7 mouse cellular contexts compared by ENCODE assay signal in genomic region chr17:47501531-47501930, GRCm38 (mm10). TPM values are rescaled to one million over a fixed set of nuclear protein-coding genes. Genes with fewer than 3 reads are reported as not detected.
DNase-seq lines count a peak whose midpoint lies in the region; ATAC-seq lines count a peak whose summit lies in the region.

No protein-coding gene starts in this region.

- no peak for DNase-seq in neural tube, embryonic 11.5 days (ENCODE audit: low spot score)
- no peak for DNase-seq in neural tube, embryonic 10.5 days (ENCODE audit: extremely low spot score, low spot score)
- no peak for DNase-seq in limb, embryonic 11.5 days (ENCODE audit: low spot score)
- DNase-seq in adrenal gland, postnatal 36 days, result no peak
- no peak for DNase-seq in left cerebral cortex, adult 11 months (ENCODE audit: low spot score)

- H3K9ac ChIP-seq in neural tube, embryonic 11.5 days (ENCODE audit: low read length), result peak overlapping the region; percentile 71
- H3K9ac ChIP-seq in limb, embryonic 11.5 days (ENCODE audit: low read length), result peak overlapping the region; percentile 63; the same call in 1 of the 2 replicates
- H3K9ac ChIP-seq in stomach, embryonic 14.5 days (replicated peaks; ENCODE audit: low read depth, low read length), result no peak overlapping the region

- 0 out of 2 replicates have a peak, but pooled peaks have one; percentile 3 for ATAC-seq in neural tube, embryonic 11.5 days (ENCODE audit: insufficient read depth, low FRiP score, low TSS enrichment)
- ATAC-seq in erythroid progenitor cell, adult 5-6 weeks (replicated peaks; ENCODE audit: low FRiP score, poor library complexity, severe bottlenecking), result peak; percentile 35
- ATAC-seq in limb, embryonic 11.5 days (ENCODE audit: insufficient number of reproducible peaks, low FRiP score, low TSS enrichment, low read depth), result no peak
- ATAC-seq in stomach, embryonic 14.5 days (ENCODE audit: insufficient number of reproducible peaks, insufficient read depth, low FRiP score, low read depth), result no peak

- H3K27me3 ChIP-seq in neural tube, embryonic 11.5 days (ENCODE audit: control insufficient read depth, insufficient read depth, low read length), result no peaks in the 10 kb centered on the region
- H3K27me3 ChIP-seq in limb, embryonic 11.5 days (ENCODE audit: control insufficient read depth, insufficient read depth, low read length), result no peaks in the 10 kb centered on the region
- H3K27me3 ChIP-seq in stomach, embryonic 14.5 days (ENCODE audit: control insufficient read depth, insufficient read depth, low read length), result no peaks in the 10 kb centered on the region

- H3K36me3 ChIP-seq in neural tube, embryonic 11.5 days (ENCODE audit: control insufficient read depth, insufficient read depth, low read length), result peaks cover 6% of the 10 kb centered on the region; the same call in 1 of the 2 replicates
- H3K36me3 ChIP-seq in limb, embryonic 11.5 days (ENCODE audit: control insufficient read depth, insufficient read depth, low read length), result peaks cover under 1% of the 10 kb centered on the region; the same call in 1 of the 2 replicates
- H3K36me3 ChIP-seq in stomach, embryonic 14.5 days (ENCODE audit: control insufficient read depth, insufficient read depth, low read length), result peaks cover 27% of the 10 kb centered on the region

- H3K27ac ChIP-seq in neural tube, embryonic 11.5 days (ENCODE audit: low read depth, low read length), result no peak overlapping the region
- H3K27ac ChIP-seq in limb, embryonic 11.5 days (replicated peaks; ENCODE audit: low read depth, low read length), result no peak overlapping the region
- no peak overlapping the region for H3K27ac ChIP-seq in stomach, embryonic 14.5 days (ENCODE audit: low read length)

- H3K4me2 ChIP-seq in neural tube, embryonic 11.5 days (ENCODE audit: low read depth), result peak overlapping the region; percentile 64
- H3K4me2 ChIP-seq in limb, embryonic 11.5 days (ENCODE audit: low read depth, severe bottlenecking), result peak overlapping the region; percentile 85
- H3K4me2 ChIP-seq in stomach, embryonic 14.5 days (replicated peaks; ENCODE audit: low read depth, low read length), result peak overlapping the region; percentile 77

- no peaks in the 10 kb centered on the region for H3K9me3 ChIP-seq in neural tube, embryonic 11.5 days (ENCODE audit: control insufficient read depth, low read length)
- no peaks in the 10 kb centered on the region for H3K9me3 ChIP-seq in limb, embryonic 11.5 days (ENCODE audit: control insufficient read depth, low read length)
- H3K9me3 ChIP-seq in stomach, embryonic 14.5 days (ENCODE audit: control insufficient read depth, low read depth, low read length), result no peaks in the 10 kb centered on the region

- H3K4me1 ChIP-seq in neural tube, embryonic 11.5 days (ENCODE audit: control insufficient read depth, insufficient read depth, low read length), result peaks cover 7% of the 10 kb centered on the region
- H3K4me1 ChIP-seq in limb, embryonic 11.5 days (ENCODE audit: control insufficient read depth, insufficient read depth, low read length), result peaks cover 7% of the 10 kb centered on the region; the same call in 1 of the 2 replicates
- H3K4me1 ChIP-seq in stomach, embryonic 14.5 days (ENCODE audit: control insufficient read depth, insufficient read depth, low read length), result peaks cover 22% of the 10 kb centered on the region

- peak overlapping the region; percentile 55 for H3K4me3 ChIP-seq in neural tube, embryonic 11.5 days (ENCODE audit: low read depth, low read length)
- peak overlapping the region; percentile 49 for H3K4me3 ChIP-seq in limb, embryonic 11.5 days (ENCODE audit: low read depth, low read length)
- peak overlapping the region; percentile 49 for H3K4me3 ChIP-seq in stomach, embryonic 14.5 days (ENCODE audit: low read depth, low read length)

- 11% methylated on average over 11 of the region's 11 CpGs for WGBS in neural tube, embryonic 11.5 days
- 9% methylated on average over 11 of the region's 11 CpGs for WGBS in limb, embryonic 11.5 days
- 5% methylated on average over 11 of the region's 11 CpGs for WGBS in stomach, embryonic 14.5 days

RNA-seq across cellular contexts. Expression of gene Taf8, which starts 0.6 kb away (rescaled TPM):
- polyA plus RNA-seq in neural tube, embryonic 11.5 days (2014; fragmentation: Nextera tagmentation; extraction: Ambion mirVana), result 25.3 and 27.5 TPM in 2 replicates
- 35.6 and 71.4 TPM in 2 replicates for total RNA-seq in erythroid progenitor cell, adult 5-6 weeks (2015; ENCODE audit: low replicate concordance)
- 54.4 and 71.9 TPM in 2 replicates for total RNA-seq in erythroid progenitor cell, adult 5-6 weeks (2017; ENCODE audit: low replicate concordance)
- 30.4 and 33.7 TPM in 2 replicates for polyA plus RNA-seq in limb, embryonic 11.5 days (2014; fragmentation: Nextera tagmentation; extraction: Ambion mirVana)
- polyA plus RNA-seq in stomach, embryonic 14.5 days (2014; fragmentation: Nextera tagmentation; extraction: Ambion mirVana), result 24.5 and 27.3 TPM in 2 replicates
- 10 to 100 TPM; 18.5 to 21.2 TPM for total RNA-seq in adrenal gland, postnatal 36 days (2021)

RNA-seq across cellular contexts. Expression of gene Ccnd3, which starts 3.3 kb away (rescaled TPM):
- 260 TPM in 2 replicates for polyA plus RNA-seq in neural tube, embryonic 11.5 days (2014; fragmentation: Nextera tagmentation; extraction: Ambion mirVana)
- 360 and 366 TPM in 2 replicates for total RNA-seq in erythroid progenitor cell, adult 5-6 weeks (2015; ENCODE audit: low replicate concordance)
- total RNA-seq in erythroid progenitor cell, adult 5-6 weeks (2017; ENCODE audit: low replicate concordance), result 181 and 222 TPM in 2 replicates
- 345 and 350 TPM in 2 replicates for polyA plus RNA-seq in limb, embryonic 11.5 days (2014; fragmentation: Nextera tagmentation; extraction: Ambion mirVana)
- 425 and 428 TPM in 2 replicates for polyA plus RNA-seq in stomach, embryonic 14.5 days (2014; fragmentation: Nextera tagmentation; extraction: Ambion mirVana)
- 100 to 1,000 TPM; 408 to 430 TPM for total RNA-seq in adrenal gland, postnatal 36 days (2021)

Comparison
In these comparisons a context has a peak if more than half of its experiments do, and no peak if none do; other contexts are left out.
1. ATAC-seq: peak in neural tube, embryonic 11.5 days (single experiment) and erythroid progenitor cell, adult 5-6 weeks (single experiment); none in limb, embryonic 11.5 days (single experiment) and stomach, embryonic 14.5 days (single experiment).
2. Peak in every context shown above with its lines, with median percentiles within 50 percentile points of each other: H3K4me2 ChIP-seq and H3K4me3 ChIP-seq.